Mouse (Mus musculus) spleen, adult 2 months (tissue): ENCODE measurements around the gene Mpped2.

Source experiments
- CTCF ChIP-seq: fragments of 200-500 bp; IDR thresholded peaks from 2 replicates; pipeline ENCODE4 v1.5.1; 2011; ENCODE audit warnings: mild to moderate bottlenecking, inconsistent platforms; ENCODE audit not compliant: insufficient read depth, insufficient read length, insufficient replicate concordance; ENCODE audit errors: extremely low read depth
- POLR2A ChIP-seq: fragments of 200-500 bp; IDR thresholded peaks from 2 replicates; pipeline ENCODE4 v1.6.1; 2011; ENCODE audit warnings: low read depth, low read length, inconsistent platforms

DNA sequence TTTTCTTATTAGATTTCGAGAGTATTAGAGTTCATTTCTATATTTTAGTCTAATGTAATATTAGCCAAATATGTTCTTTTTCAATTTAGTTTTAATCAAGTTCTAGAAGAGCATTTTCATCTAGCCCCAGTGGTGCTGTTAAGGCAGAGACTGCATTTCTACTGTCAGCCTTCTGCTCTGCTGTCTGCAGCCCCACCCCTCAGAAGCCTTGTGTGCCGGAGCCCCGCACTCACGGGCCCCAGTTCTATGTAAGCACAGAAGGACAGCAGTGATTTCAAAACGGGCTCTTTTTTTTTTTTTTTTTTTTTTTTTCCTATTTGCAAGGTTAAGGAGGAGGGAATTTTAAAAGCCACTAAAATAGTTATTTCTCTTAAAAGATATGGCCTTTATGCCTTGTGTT, 79.6 kb downstream of the Mpped2 start:
- TF ChIP-seq CTCF (no peak), POLR2A (no peak)
